Mouse (Mus musculus) MN1 (cell line): Measurements from ENCODE around the gene Plch1.

ENCODE experiments used
- DNase-seq: peaks from one replicate; pipeline ENCODE4 v3.0.0-alpha.2; 2016; ENCODE audit warnings: low spot score

Plch1 gene

GRCm38 (mm10) chr3:63852828-63853227, 46.4 kb downstream of the Plch1 start:
- no peak for DNase-seq

DNA sequence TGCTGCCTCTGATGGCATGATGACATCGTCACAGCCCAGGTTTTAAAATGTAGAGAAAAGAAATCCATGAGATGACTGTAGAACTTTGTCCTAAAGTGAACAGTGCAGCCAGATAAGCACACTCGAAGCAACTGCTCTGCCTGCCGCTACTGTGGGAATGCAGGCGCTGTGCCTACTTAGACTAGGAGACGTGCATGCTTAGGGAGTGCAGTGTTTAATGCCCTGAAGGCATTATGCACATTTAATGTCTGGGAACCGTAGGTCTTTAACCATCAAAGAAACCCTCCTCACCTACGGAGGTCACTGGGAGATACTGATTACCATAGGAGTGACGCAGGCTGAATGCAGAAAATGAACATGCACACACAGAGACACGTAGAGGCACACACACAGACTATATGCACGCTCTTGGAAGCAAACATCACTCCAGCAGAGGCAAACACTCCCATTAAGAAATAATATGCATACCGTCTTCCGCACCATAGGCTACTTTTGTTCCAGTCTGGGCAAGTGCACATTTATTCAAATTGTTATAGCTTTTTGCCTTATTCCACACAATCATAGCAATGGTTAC, 48.1 kb downstream of the Plch1 start:
- DNase-seq, result no peak

DNA sequence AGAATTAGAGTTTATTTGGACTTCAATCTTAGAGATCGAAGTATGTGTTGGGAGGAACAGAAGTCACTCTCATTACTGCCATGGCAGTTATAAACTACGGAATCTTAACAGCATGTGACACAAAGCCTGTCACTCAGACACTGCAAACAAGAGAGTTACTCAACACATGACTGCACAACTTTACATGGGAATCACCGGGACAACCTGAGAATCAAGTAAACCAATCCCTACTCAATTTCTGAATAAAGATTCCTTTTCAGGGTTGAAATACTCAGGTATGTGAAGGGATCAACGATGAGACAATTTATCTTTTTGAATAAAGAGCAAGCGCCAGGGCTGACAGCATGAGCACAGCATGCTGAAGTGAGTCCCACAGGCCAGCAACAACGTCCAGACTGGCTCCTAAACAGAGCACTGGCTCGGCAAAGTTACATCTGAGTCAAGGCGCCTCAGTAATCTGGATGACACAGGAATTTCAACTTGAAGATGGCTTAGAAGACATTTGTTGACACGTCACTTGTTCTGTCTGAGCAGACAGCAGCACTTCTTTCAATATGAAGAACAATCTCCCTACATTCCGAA, 49.4 kb downstream of the Plch1 start:
- no peak for DNase-seq

- no peak for DNase-seq
Measured at GRCm38 (mm10) chr3:63844141-63844540, 55.1 kb downstream of the Plch1 start.

DNA sequence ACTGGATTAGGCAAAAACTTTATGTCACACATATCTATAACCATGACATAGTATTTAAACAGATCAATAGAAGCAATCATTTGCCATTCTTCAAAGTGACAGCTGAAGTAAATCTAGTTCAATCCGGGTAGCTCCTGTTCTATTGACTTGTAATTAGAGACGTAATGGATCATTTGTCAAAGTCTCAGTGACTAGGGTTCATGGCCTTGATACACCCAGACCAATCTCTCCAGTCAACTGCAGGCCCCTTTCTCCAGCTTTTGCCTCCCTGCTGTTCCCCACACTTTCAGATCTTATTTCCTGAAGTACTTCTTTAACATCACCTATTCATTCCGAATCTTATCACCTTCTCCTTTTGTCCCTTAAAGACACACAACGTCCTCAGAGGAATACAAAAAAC, 56.8 kb downstream of the Plch1 start:
- DNase-seq, result no peak

DNA sequence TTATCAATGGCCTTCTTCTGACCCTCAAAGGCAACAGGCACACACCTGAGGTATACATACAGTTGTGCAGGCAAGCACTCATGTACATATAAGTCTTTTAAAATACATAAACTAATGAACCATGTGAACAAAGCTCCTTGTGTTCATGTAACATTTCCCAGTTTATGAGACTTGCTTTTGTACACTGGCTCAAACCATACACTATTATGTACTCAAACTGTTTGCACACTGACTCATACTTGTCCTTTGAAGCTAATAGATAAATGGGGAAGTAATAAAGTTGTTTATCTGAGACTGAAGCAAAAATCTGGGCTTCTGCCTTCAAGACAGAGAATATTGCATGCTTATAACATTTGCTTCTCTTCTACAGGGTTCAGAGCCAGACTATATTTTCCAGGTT, 61.5 kb downstream of the Plch1 start:
- DNase-seq, result no peak

GRCm38 (mm10) chr3:63836937-63837632, 62.2 kb downstream of the Plch1 start:
- DNase-seq, result no peak

- DNase-seq, result no peak
Measured at GRCm38 (mm10) chr3:63835816-63836215, 63.5 kb downstream of the Plch1 start.

- DNase-seq, result no peak
Measured at GRCm38 (mm10) chr3:63823874-63824400, 75.3 kb downstream of the Plch1 start.

DNA sequence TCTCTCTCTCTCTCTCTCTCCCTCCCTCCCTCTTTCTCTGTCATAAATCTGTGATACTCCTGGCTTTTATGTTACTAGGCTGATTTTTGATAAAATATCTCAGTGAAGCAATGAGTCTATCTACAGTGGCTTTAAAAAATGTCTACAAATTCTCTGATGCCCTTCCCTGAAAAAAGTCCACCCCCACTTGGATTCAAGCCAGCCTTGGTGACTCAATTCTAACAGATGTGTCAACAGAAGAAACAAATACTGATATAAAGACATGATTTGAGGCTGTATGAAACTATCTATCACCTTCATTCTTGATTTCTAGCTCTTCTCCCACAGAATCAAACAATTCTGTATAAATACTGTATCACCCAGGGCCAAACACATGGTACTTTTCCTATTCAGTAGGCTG, 76.6 kb downstream of the Plch1 start:
- no peak for DNase-seq

- DNase-seq, result no peak
Measured at GRCm38 (mm10) chr3:63815131-63815530, 84.1 kb downstream of the Plch1 start.

DNA sequence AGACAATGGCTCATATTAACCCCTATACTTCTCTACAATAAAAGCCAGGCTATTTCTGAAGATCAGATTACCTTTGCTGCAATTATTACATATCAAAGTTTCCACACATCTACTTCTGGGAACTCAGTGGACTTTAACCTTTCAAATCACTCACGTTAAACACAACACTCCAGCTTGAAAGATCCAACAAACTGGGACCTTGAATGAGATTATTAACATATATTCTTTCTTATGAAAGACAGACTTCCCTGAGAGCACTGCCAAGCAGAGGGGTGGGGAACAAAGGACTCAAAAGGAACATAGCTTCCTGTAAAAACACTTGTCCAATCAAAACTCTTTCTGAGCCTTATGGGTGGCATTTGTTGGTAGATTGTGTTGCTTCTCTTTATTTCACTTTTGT, 85.1 kb downstream of the Plch1 start:
- DNase-seq, result no peak

DNA sequence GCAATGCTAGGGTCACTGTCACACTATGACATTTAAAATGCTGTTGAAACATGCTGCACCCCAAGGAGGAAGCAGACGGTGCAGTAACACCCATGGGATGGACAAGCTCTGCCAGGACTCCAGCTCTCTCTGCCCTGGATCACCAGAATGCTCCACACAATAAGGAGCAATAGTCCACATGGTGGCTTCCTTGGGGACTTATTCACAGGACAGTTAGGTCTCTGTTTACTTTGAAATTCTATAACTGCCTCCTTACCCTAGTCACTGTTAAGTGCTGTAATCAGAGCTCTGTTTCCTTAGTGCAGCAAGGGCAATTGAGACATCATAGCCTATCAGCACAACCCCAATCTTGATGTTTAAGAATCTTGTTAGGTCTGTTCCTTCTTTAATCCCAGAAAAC, 92.4 kb downstream of the Plch1 start:
- no peak for DNase-seq

GRCm38 (mm10) chr3:63805496-63805895, 93.8 kb downstream of the Plch1 start:
- DNase-seq, result no peak

DNA sequence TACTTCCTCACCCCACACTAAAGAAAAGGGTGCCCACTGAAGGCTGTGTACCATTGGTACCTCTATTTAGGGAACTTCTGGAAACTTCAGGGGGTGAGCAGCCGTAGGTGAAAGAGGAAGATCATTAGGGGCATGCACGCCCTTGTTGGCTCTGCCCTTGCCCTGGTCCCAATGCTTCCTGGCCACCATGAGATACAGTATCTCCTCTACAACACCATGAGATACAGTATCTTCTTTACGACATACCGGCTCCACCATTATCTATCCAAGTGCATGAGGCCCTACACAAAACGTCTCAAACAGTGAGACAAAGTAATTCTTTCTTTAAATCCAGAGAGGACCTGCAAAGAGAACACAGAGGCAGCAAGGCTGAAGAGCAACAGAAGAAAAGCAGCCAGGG, 98.6 kb downstream of the Plch1 start:
- no peak for DNase-seq

GRCm38 (mm10) chr3:63786805-63787365, 112.4 kb downstream of the Plch1 start:
- DNase-seq, result no peak

GRCm38 (mm10) chr3:63772617-63773305, 126.5 kb downstream of the Plch1 start:
- DNase-seq, result no peak

- DNase-seq, result no peak
Measured at GRCm38 (mm10) chr3:63760821-63761220, 138.5 kb downstream of the Plch1 start.

GRCm38 (mm10) chr3:63740073-63740472, 159.2 kb downstream of the Plch1 start:
- DNase-seq, result no peak

DNA sequence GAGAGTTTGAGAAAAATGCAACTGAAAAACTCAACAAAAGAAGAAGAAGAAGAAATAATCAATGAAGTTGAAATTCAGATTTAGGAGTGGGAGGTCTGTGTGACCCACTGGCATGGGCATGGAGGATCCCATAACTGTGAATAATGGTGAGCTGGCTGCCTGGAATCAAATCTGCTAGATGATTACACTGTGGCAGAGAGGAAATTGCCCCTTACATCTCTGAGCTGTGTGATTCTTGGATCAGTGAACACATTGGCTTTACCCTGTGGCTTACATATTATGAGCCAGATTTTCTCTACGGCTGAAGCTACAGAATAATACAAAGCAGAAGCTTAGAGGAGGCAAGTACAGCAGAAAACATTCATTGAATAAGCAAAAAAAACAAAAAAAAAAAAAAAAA, 170.9 kb downstream of the Plch1 start:
- DNase-seq, result no peak

DNA sequence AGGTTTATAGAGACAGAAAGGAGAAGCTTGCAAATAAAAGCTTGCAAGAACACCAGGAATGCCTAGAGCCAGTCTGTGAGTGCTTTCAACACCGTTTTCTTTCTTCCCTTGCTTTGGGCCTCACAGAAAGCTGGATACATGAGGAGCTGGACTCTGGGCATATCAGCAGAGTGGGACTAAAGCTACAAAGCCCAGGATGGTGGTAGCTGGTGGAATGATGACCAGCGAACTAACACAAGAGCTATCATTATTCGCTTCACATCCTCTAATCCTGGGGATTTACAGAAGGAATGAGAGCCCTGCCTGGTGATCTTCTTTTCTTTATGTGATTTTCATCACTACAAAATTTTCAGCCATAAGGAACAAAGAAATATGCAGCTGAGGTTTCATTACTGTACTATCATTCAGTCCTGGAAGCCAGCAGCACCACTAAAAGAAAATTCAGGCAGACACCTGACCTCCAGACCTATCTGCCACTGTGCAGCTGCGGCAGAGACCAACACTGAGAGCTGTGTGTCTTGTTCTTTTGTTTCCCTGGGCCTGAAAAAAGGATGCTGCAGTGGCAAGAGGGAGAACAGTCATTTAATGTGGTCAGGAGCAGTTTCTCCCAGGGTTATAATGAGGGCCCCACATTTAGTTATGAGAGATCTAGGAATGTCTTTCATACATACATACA, 172.5 kb downstream of the Plch1 start:
- DNase-seq, result no peak

- DNase-seq, result no peak
Measured at GRCm38 (mm10) chr3:63693694-63694093, 205.6 kb downstream of the Plch1 start.
